Mouse (Mus musculus) brain, embryonic 14.5 days (tissue): Measurements from ENCODE around the gene Ccno.

ENCODE experiments used
- CTCF ChIP-seq: fragments of 200-500 bp; IDR thresholded peaks from 2 replicates; pipeline ENCODE4 v1.5.1; 2012; ENCODE audit warnings: inconsistent platforms, mild to moderate bottlenecking, moderate library complexity, borderline replicate concordance; ENCODE audit not compliant: insufficient read depth, insufficient read length; ENCODE audit errors: extremely low read depth
- POLR2A ChIP-seq: fragments of 200-500 bp; IDR thresholded peaks from 2 replicates; pipeline ENCODE4 v1.6.1; 2012; ENCODE audit warnings: mild to moderate bottlenecking, inconsistent platforms, borderline replicate concordance; ENCODE audit not compliant: poor library complexity, insufficient read depth, insufficient read length, severe bottlenecking; ENCODE audit errors: extremely low read depth

GRCm38 (mm10) chr13:113000576-113001318 lies 13.1 kb downstream of the Ccno start:
- no peak for TF ChIP-seq POLR2A
- TF ChIP-seq CTCF: no peak
